Mouse (Mus musculus): ENCODE results near the gene Ap2a1.

- TF ChIP-seq GATA1 (IDR thresholded peaks at IDR 0.05; ENCODE audit: low read length) (no peak), TAL1 (IDR thresholded peaks at IDR 0.05; ENCODE audit: low read length) (no peak)
Observed at GRCm38 (mm10) chr7:44954091-44954885, 25.0 kb upstream of the Ap2a1 start.

All from erythroblast, embryonic 14.5 days (primary cell).